Mouse (Mus musculus): ENCODE data around the gene Erbb3. TPM values are rescaled to one million over a fixed set of nuclear protein-coding genes. Genes with fewer than 3 reads are reported as not detected.

Gene Erbb3
- polyA plus RNA-seq, 1 experiment from 2014 or later, result 31.2 TPM

DNA sequence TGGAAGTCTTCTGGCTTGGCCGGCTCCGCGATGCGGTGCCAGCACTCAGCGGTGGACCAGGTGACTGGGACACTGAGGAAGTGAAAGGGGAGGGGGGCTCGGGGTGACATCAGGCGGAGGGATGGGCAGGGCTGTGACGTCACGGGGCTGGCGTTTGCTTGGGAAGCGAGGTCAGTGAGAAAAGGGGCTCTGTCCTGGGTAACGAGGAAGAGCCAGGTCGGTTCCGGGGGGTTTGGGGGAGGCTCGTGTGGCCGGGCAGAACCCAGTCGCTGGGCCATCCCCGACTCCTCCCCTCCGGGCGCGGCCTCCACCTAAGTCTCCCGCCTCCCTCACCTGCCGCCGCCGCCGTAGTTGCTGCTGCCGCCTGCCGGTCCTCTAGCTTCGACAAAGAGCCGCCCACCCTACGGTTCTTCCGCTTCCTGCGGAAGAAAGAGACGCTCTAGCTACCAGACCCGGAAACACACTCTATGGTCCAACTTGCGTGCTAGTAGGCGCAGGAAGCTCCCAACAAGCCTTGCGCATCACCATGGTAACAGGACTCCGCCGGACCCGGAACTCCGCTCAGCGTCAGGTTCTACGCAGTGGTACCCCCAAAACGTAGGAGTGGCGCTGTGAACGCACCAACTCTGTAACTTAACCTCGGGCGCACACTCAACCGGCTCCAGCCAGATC lies 42.0 kb downstream of the Erbb3 start, which contains the start of gene Zc3h10:
Gene Zc3h10 (minus strand): TSS at position 414 of the 672 bp plus-strand sequence.
- peak within 1 kb of the TSS; percentile 81 for H3K4me2 ChIP-seq (ENCODE audit: low read length)
- ATAC-seq (replicated peaks; ENCODE audit: low FRiP score, low TSS enrichment, low read depth) (peak; percentile 87), DNase-seq (ENCODE audit: low spot score) (peak; percentile 96)
- H3K36me3 ChIP-seq (ENCODE audit: control insufficient read depth, insufficient read depth, low read length), result peaks cover 33% of the 10 kb centered on the region
- H3K27ac ChIP-seq (ENCODE audit: low read depth), result peak within 1 kb of the TSS; percentile 98
- peak within 1 kb of the TSS; percentile 95 for H3K9ac ChIP-seq (ENCODE audit: low read length)
- H3K4me3 ChIP-seq (ENCODE audit: low read depth, low read length), result peak within 1 kb of the TSS; percentile 70
- under 1% methylated on average over 50 of the region's 50 CpGs for WGBS
- H3K27me3 ChIP-seq (replicated peaks; ENCODE audit: control insufficient read depth, insufficient read depth, low read length), result no peaks in the 10 kb centered on the region
- H3K4me1 ChIP-seq (replicated peaks; ENCODE audit: control insufficient read depth, insufficient read depth, low read length), result peaks cover 7% of the 10 kb centered on the region; the same call in 1 of the 2 replicates
- no peaks in the 10 kb centered on the region for H3K9me3 ChIP-seq (ENCODE audit: control insufficient read depth, low read length)

DNA sequence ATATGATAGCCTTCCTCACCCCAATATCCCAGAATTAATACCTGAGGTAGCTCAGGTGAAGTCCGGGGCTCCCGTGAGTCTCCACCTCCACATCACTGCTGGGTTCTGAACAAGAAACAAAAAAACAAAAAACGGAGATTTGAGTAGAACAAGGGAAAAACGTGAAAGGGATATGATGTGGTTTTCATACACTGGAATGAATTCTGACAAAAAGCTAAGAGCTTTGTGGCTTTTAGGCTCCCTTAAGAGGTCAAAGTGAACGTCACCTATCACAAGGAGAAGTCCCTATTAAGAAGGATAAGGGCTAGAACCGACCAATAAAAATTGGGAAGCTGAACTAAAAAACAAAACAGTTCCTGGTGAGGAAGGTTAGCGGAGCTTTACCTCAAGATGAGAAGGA lies 42.7 kb downstream of the Erbb3 start:
- Histone ChIP-seq H3K27ac (ENCODE audit: low read depth) (peak overlapping the region; percentile 85), H3K36me3 (ENCODE audit: control insufficient read depth, insufficient read depth, low read length) (peaks cover 37% of the 10 kb centered on the region), H3K4me2 (ENCODE audit: low read length) (peak overlapping the region; percentile 81), H3K4me3 (ENCODE audit: low read depth, low read length) (peak overlapping the region; percentile 70), H3K9ac (ENCODE audit: low read length) (peak overlapping the region; percentile 95), H3K9me3 (ENCODE audit: control insufficient read depth, low read length) (no peaks in the 10 kb centered on the region), H3K4me1 (replicated peaks; ENCODE audit: control insufficient read depth, insufficient read depth, low read length) (peaks cover 7% of the 10 kb centered on the region; the same call in 1 of the 2 replicates), H3K27me3 (replicated peaks; ENCODE audit: control insufficient read depth, insufficient read depth, low read length) (no peaks in the 10 kb centered on the region)
- ATAC-seq (replicated peaks; ENCODE audit: low FRiP score, low TSS enrichment, low read depth) (no peak), DNase-seq (ENCODE audit: low spot score) (no peak)
- 22% methylated on average over 7 of the region's 7 CpGs for WGBS

DNA sequence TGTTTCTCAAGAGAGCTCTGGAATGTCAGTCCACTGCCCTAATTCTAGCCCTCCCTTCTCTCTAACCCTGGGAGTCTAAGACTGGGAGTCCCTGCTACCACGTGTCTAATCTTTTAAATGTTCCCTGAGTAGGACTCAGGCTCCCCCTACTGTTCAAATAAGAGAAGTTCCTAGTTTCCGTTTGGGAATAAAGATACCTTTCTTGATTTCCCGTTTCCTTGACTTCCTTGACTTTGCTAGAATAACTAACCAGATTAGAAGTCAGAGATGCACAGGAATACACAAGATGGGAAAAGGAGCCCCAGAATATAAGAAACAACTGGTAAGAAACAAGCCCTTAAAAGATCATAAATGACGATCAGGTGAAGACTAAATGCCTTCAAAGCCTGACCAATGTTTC lies 43.1 kb downstream of the Erbb3 start:
- H3K9ac ChIP-seq (ENCODE audit: low read length), result peak overlapping the region; percentile 95
- peak overlapping the region; percentile 85 for H3K27ac ChIP-seq (ENCODE audit: low read depth)
- H3K27me3 ChIP-seq (replicated peaks; ENCODE audit: control insufficient read depth, insufficient read depth, low read length), result no peaks in the 10 kb centered on the region
- peak overlapping the region; percentile 70 for H3K4me3 ChIP-seq (ENCODE audit: low read depth, low read length)
- H3K36me3 ChIP-seq (ENCODE audit: control insufficient read depth, insufficient read depth, low read length), result peaks cover 37% of the 10 kb centered on the region
- peaks cover 7% of the 10 kb centered on the region; the same call in 1 of the 2 replicates for H3K4me1 ChIP-seq (replicated peaks; ENCODE audit: control insufficient read depth, insufficient read depth, low read length)
- DNase-seq (ENCODE audit: low spot score) (no peak), ATAC-seq (replicated peaks; ENCODE audit: low FRiP score, low TSS enrichment, low read depth) (no peak)
- H3K9me3 ChIP-seq (ENCODE audit: control insufficient read depth, low read length), result no peaks in the 10 kb centered on the region
- peak overlapping the region; percentile 81 for H3K4me2 ChIP-seq (ENCODE audit: low read length)
- WGBS, result 14% methylated on average over 4 of the region's 4 CpGs

DNA sequence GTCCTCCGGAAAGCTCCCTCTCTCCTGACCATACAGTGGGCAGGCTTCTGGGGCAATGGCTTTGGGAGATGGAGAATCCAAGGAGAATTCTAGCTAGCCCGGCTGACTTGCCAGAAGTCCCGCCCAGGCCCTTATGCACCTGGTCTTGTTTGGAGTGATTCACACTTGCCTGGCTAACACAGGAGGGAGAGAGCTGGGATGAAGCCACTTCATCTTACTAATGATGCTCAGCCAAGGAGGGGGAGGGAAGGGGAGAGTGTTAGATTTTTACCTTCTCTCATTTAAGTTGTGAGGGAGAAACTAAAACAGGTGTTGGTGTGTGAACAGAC lies 43.9 kb downstream of the Erbb3 start:
- peaks cover 7% of the 10 kb centered on the region; the same call in 1 of the 2 replicates for H3K4me1 ChIP-seq (replicated peaks; ENCODE audit: control insufficient read depth, insufficient read depth, low read length)
- no peak for DNase-seq (ENCODE audit: low spot score)
- H3K4me3 ChIP-seq (ENCODE audit: low read depth, low read length), result no peak overlapping the region
- no peak overlapping the region for H3K9ac ChIP-seq (ENCODE audit: low read length)
- no peaks in the 10 kb centered on the region for H3K27me3 ChIP-seq (replicated peaks; ENCODE audit: control insufficient read depth, insufficient read depth, low read length)
- no peak overlapping the region for H3K4me2 ChIP-seq (ENCODE audit: low read length)
- 85% methylated on average over 3 of the region's 3 CpGs for WGBS
- no peaks in the 10 kb centered on the region for H3K9me3 ChIP-seq (ENCODE audit: control insufficient read depth, low read length)
- no peak overlapping the region for H3K27ac ChIP-seq (ENCODE audit: low read depth)
- no peak for ATAC-seq (replicated peaks; ENCODE audit: low FRiP score, low TSS enrichment, low read depth)
- H3K36me3 ChIP-seq (ENCODE audit: control insufficient read depth, insufficient read depth, low read length), result peaks cover 37% of the 10 kb centered on the region

DNA sequence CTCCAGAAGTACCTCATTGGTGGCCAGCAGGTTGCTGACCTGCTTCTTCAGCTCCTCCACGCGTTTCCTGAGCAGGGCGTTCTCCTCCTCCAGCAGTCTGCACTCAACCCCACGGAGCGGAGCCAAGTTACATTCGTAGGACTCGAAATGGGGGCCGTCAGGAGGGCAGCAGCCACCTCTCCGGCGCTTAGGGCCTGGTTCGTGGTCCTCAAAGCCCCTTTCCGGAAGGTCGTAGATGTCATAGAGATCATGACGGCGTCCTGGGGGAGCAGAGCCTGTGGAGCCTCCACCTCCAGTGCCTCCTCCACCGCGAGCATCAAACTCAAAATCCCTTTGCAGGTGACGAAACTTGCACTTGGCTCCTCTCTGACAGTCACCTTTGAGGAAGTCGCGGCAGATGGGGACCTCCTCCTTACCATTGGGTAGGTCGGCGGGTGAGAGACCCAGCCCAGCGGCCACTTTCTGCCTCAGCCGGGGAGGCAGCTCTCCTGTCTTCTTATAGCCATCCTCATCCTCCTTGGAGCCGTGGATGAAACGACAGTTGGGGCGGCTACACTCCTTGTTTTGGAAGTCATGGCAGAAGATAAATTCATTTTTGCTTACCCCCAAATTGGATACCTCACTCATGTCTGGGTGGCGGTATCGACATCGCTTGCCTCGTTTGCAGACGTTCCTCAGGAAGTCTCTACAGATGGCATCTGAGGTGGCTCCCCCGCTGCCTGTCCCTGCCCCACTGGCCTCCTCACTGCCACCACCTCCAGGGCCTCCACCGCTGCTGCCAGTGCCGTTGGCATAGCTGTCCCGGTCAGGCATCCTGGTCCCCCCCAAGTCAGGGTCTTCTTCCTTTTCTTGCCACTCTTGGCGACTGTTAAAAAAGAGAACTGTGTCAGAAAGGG lies 44.5 kb downstream of the Erbb3 start:
- peaks cover 7% of the 10 kb centered on the region; the same call in 1 of the 2 replicates for H3K4me1 ChIP-seq (replicated peaks; ENCODE audit: control insufficient read depth, insufficient read depth, low read length)
- 94% methylated on average over 37 of the region's 37 CpGs for WGBS
- H3K9me3 ChIP-seq (ENCODE audit: control insufficient read depth, low read length), result no peaks in the 10 kb centered on the region
- ATAC-seq (replicated peaks; ENCODE audit: low FRiP score, low TSS enrichment, low read depth) (no peak), DNase-seq (ENCODE audit: low spot score) (no peak)
- no peak overlapping the region for H3K4me3 ChIP-seq (ENCODE audit: low read depth, low read length)
- peaks cover 37% of the 10 kb centered on the region for H3K36me3 ChIP-seq (ENCODE audit: control insufficient read depth, insufficient read depth, low read length)
- no peak overlapping the region for H3K4me2 ChIP-seq (ENCODE audit: low read length)
- no peaks in the 10 kb centered on the region for H3K27me3 ChIP-seq (replicated peaks; ENCODE audit: control insufficient read depth, insufficient read depth, low read length)
- H3K9ac ChIP-seq (ENCODE audit: low read length), result no peak overlapping the region
- H3K27ac ChIP-seq (ENCODE audit: low read depth), result no peak overlapping the region

DNA sequence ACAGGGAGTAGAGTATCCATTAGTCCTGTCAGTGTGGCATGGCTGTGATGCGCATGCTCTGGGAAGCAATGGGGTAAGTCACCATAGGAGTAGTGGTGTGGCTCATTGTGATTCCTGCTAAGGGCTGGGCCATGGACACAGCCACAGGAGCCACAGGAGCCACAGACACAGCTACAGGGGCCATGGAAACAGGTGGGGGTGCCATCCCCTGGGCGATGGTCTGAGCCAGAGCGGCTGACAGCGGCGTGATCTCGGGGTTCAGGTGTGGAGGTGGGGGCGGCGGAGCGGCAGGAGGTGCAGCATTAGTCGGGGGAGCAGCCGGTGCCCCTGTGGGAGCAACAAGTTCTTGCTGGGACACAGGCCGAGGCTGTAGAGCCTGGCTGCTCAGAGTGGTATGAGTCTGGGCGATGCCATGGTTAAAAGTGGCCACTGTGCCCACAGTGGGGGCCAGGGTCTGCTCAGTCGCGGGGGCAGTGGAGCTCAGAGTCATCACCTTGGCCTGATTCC lies 45.2 kb downstream of the Erbb3 start:
- WGBS, result 97% methylated on average over 15 of the region's 15 CpGs
- Histone ChIP-seq H3K9ac (ENCODE audit: low read length) (no peak overlapping the region), H3K36me3 (ENCODE audit: control insufficient read depth, insufficient read depth, low read length) (peaks cover 37% of the 10 kb centered on the region), H3K27ac (ENCODE audit: low read depth) (no peak overlapping the region), H3K4me1 (replicated peaks; ENCODE audit: control insufficient read depth, insufficient read depth, low read length) (peaks cover 7% of the 10 kb centered on the region; the same call in 1 of the 2 replicates), H3K27me3 (replicated peaks; ENCODE audit: control insufficient read depth, insufficient read depth, low read length) (no peaks in the 10 kb centered on the region), H3K9me3 (ENCODE audit: control insufficient read depth, low read length) (no peaks in the 10 kb centered on the region), H3K4me2 (ENCODE audit: low read length) (no peak overlapping the region), H3K4me3 (ENCODE audit: low read depth, low read length) (no peak overlapping the region)
- DNase-seq (ENCODE audit: low spot score), result no peak
- no peak for ATAC-seq (replicated peaks; ENCODE audit: low FRiP score, low TSS enrichment, low read depth)

DNA sequence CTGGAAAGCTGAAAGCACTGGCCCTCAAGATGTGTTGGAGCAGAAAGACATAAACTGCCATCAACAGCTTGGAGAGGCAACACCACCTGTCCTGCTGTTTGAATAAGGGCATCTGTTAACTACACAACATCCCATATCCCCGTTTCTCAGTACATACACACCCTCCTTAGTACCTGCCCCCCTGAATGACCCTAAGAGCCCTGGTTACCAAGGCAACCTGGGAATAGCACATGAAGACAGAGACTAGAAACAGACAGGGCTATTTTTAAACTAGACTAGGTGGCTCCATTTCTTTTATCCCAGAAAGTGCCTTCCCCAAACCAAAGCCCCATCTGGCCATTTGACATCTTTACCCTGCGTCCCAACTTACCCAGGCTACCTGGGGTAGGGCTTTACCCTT lies 46.4 kb downstream of the Erbb3 start:
- 51% methylated on average over 2 of the region's 2 CpGs for WGBS
- peaks cover 37% of the 10 kb centered on the region for H3K36me3 ChIP-seq (ENCODE audit: control insufficient read depth, insufficient read depth, low read length)
- H3K4me2 ChIP-seq (ENCODE audit: low read length), result no peak overlapping the region
- ATAC-seq (replicated peaks; ENCODE audit: low FRiP score, low TSS enrichment, low read depth) (no peak), DNase-seq (ENCODE audit: low spot score) (no peak)
- no peak overlapping the region for H3K4me3 ChIP-seq (ENCODE audit: low read depth, low read length)
- H3K27ac ChIP-seq (ENCODE audit: low read depth), result no peak overlapping the region
- H3K27me3 ChIP-seq (replicated peaks; ENCODE audit: control insufficient read depth, insufficient read depth, low read length), result no peaks in the 10 kb centered on the region
- no peak overlapping the region for H3K9ac ChIP-seq (ENCODE audit: low read length)
- H3K4me1 ChIP-seq (replicated peaks; ENCODE audit: control insufficient read depth, insufficient read depth, low read length), result peaks cover 7% of the 10 kb centered on the region; the same call in 1 of the 2 replicates
- H3K9me3 ChIP-seq (ENCODE audit: control insufficient read depth, low read length), result no peaks in the 10 kb centered on the region

DNA sequence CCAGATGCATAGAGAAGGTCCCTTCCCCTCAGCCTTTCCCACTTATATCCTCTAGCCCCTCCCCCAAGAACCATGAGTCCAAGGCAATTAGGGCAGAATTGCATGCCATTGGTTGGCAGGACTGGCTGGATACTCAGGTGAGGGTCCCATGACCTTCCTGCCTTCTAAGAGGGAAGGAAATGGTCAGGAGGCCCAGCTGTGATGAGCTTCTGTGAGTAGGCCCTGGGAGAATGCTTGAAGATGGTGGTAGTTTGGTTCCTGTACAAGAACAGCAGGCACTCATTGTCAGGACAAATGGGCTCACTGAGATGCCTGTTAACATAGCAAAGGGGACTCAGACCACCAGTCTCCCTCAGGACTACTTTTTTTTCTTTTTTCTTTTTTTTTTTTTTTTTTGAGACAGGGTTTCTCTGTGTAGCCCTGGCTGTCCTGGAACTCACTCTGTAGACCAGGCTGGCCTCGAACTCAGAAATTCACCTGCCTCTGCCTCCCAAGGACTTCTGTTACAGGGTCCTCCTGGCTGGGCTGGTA lies 51.0 kb downstream of the Erbb3 start:
- H3K4me1 ChIP-seq (replicated peaks; ENCODE audit: control insufficient read depth, insufficient read depth, low read length), result 0 out of 2 replicates have a peak, but pooled peaks cover 4% of the 10 kb centered on the region
- H3K27ac ChIP-seq (ENCODE audit: low read depth), result no peak overlapping the region
- no peak overlapping the region for H3K9ac ChIP-seq (ENCODE audit: low read length)
- no peak overlapping the region for H3K4me3 ChIP-seq (ENCODE audit: low read depth, low read length)
- no peak for ATAC-seq (replicated peaks; ENCODE audit: low FRiP score, low TSS enrichment, low read depth)
- no peak overlapping the region for H3K4me2 ChIP-seq (ENCODE audit: low read length)
- 90% methylated on average over 1 of the region's 1 CpGs for WGBS
- H3K36me3 ChIP-seq (ENCODE audit: control insufficient read depth, insufficient read depth, low read length), result peaks cover 13% of the 10 kb centered on the region
- no peaks in the 10 kb centered on the region for H3K27me3 ChIP-seq (replicated peaks; ENCODE audit: control insufficient read depth, insufficient read depth, low read length)
- DNase-seq (ENCODE audit: low spot score), result no peak
- no peaks in the 10 kb centered on the region for H3K9me3 ChIP-seq (ENCODE audit: control insufficient read depth, low read length)

Data from intestine, embryonic 14.5 days (tissue).